Mouse (Mus musculus) G1E (cell line): ENCODE measurements at regions not wholly inside any gene's neighbourhood (a gene's known extent, or its start where the extent isn't known, plus 50 kb on each side); places are given as distances from the start of the nearest gene placed in this dataset.

Experiments used
- CTCF ChIP-seq: IDR thresholded peaks from 2 replicates; pipeline ENCODE4 v1.5.1; 2012; ENCODE audit warnings: low read depth, low read length, inconsistent platforms, mixed read lengths
- GATA1 ChIP-seq: IDR thresholded peaks from 2 replicates; pipeline ENCODE4 v1.6.1; 2012; ENCODE audit warnings: borderline replicate concordance, low read length, inconsistent platforms, mixed read lengths
- POLR2AphosphoS5 ChIP-seq: IDR thresholded peaks from 2 replicates; pipeline ENCODE4 v1.6.1; 2012; ENCODE audit warnings: low read depth, low read length, inconsistent platforms; ENCODE audit not compliant: insufficient replicate concordance

DNA sequence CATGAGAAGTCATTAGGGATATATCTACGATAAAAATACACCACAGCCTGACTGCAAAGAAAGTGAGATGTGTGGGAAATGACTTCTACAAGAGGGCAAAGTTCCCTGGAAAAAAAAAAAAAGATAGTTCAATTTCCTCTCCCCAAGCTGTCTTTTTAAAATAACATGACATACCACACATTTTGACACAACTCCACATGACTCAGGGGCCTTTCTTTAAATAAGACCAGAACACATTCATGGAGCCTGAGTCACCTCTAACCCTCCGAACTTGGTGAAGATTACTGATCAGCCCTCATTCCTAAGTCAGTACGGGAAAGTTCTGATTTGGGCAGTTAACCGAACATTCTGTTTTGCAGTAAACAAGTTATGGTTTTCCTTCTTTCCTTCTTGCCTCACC is 515.6 kb upstream of the Klf6 start:
- TF ChIP-seq CTCF (no peak), GATA1 (no peak), POLR2AphosphoS5 (no peak)
